Mouse (Mus musculus): ENCODE results near the gene Hdgf. TPM values are rescaled to one million over a fixed set of nuclear protein-coding genes. Genes with fewer than 3 reads are reported as not detected.

The Hdgf gene
- 30.8 and 34.4 TPM in 2 replicates for polyA plus RNA-seq (2012; rRNA removed; ENCODE audit: low replicate concordance)

GRCm38 (mm10) chr3:87905880-87906485 lies at the start of gene Hdgf:
Hdgf (plus strand) TSS chr3:87906321.

GRCm38 (mm10) chr3:87885281-87886003 lies 20.7 kb upstream of the Hdgf start, which contains the start of gene Prcc:
Prcc (minus strand) TSS chr3:87885608.

GRCm38 (mm10) chr3:87919336-87920108 lies 13.4 kb downstream of the Hdgf start, which contains the start of gene Mrpl24:
Mrpl24 (plus strand) TSS chr3:87919506.

GRCm38 (mm10) chr3:87930078-87930795 lies 24.1 kb downstream of the Hdgf start, which contains the start of the genes Isg20l2 and Rrnad1:
Isg20l2 (plus strand) TSS chr3:87930314.
Rrnad1 (minus strand) TSS chr3:87930717.

GRCm38 (mm10) chr3:87948378-87949265 lies 42.5 kb downstream of the Hdgf start, which contains the start of gene Crabp2:
Crabp2 (plus strand) TSS chr3:87948666.

Other genes with a start within 250 kb of the Hdgf start
- gene Lrrc71, start 157.7 kb upstream of the Hdgf start, polyA plus RNA-seq (2012; rRNA removed; ENCODE audit: low replicate concordance) = 0.04 and 0.05 TPM in 2 replicates
- gene Ntrk1, start 111.2 kb upstream of the Hdgf start, polyA plus RNA-seq (2012; rRNA removed; ENCODE audit: low replicate concordance) = 0.06 and 0.26 TPM in 2 replicates
- gene Insrr, start 109.4 kb upstream of the Hdgf start, polyA plus RNA-seq (2012; rRNA removed; ENCODE audit: low replicate concordance) = 1.4 and 2.1 TPM in 2 replicates
- 13.9 and 17.0 TPM in 2 replicates for gene Pear1, start 82.0 kb upstream of the Hdgf start, polyA plus RNA-seq (2012; rRNA removed; ENCODE audit: low replicate concordance)
- 1.4 and 3.9 TPM in 2 replicates for gene Sh2d2a, start 59.6 kb upstream of the Hdgf start, polyA plus RNA-seq (2012; rRNA removed; ENCODE audit: low replicate concordance)
- gene Prcc, start 20.7 kb upstream of the Hdgf start, polyA plus RNA-seq (2012; rRNA removed; ENCODE audit: low replicate concordance) = 18.8 and 23.7 TPM in 2 replicates
- 15.5 and 17.3 TPM in 2 replicates for gene Mrpl24, start 13.2 kb downstream of the Hdgf start, polyA plus RNA-seq (2012; rRNA removed; ENCODE audit: low replicate concordance)
- 5.5 and 7.1 TPM in 2 replicates for gene Isg20l2, start 24.0 kb downstream of the Hdgf start, polyA plus RNA-seq (2012; rRNA removed; ENCODE audit: low replicate concordance)
- gene Rrnad1, start 24.4 kb downstream of the Hdgf start, polyA plus RNA-seq (2012; rRNA removed; ENCODE audit: low replicate concordance) = 21.3 and 22.0 TPM in 2 replicates
- not detected in 2 replicates for gene Crabp2, start 42.3 kb downstream of the Hdgf start, polyA plus RNA-seq (2012; rRNA removed; ENCODE audit: low replicate concordance)
- 1.4 and 1.7 TPM in 2 replicates for gene Nes, start 64.8 kb downstream of the Hdgf start, polyA plus RNA-seq (2012; rRNA removed; ENCODE audit: low replicate concordance)
- 0.07 and 1.2 TPM in 2 replicates for gene Bcan, start 93.9 kb downstream of the Hdgf start, polyA plus RNA-seq (2012; rRNA removed; ENCODE audit: low replicate concordance)
- not detected in 2 replicates for gene Hapln2, start 121.3 kb downstream of the Hdgf start, polyA plus RNA-seq (2012; rRNA removed; ENCODE audit: low replicate concordance)
- gene Gpatch4, start 136.8 kb downstream of the Hdgf start, polyA plus RNA-seq (2012; rRNA removed; ENCODE audit: low replicate concordance) = 1.3 and 2.0 TPM in 2 replicates
- 38.0 and 41.8 TPM in 2 replicates for gene Naxe, start 152.2 kb downstream of the Hdgf start, polyA plus RNA-seq (2012; rRNA removed; ENCODE audit: low replicate concordance)
- not detected in 2 replicates for gene Ttc24, start 172.0 kb downstream of the Hdgf start, polyA plus RNA-seq (2012; rRNA removed; ENCODE audit: low replicate concordance)
- gene Iqgap3, start 175.7 kb downstream of the Hdgf start, polyA plus RNA-seq (2012; rRNA removed; ENCODE audit: low replicate concordance) = 9.2 and 13.0 TPM in 2 replicates
- 58.2 and 67.0 TPM in 2 replicates for gene Mef2d, start 236.1 kb downstream of the Hdgf start, polyA plus RNA-seq (2012; rRNA removed; ENCODE audit: low replicate concordance)

Measured in duodenum, adult 2 months (tissue).